Mouse (Mus musculus) spleen, adult 2 months (tissue): ENCODE results near the gene Vmn1r225. TPM values are rescaled to one million over a fixed set of nuclear protein-coding genes. Genes with fewer than 3 reads are reported as not detected.
"Not testable (repeated sequence)": the region's sequence is repeated elsewhere in the genome, so short reads cannot be mapped to it uniquely, and the experiment has no call there.

ENCODE experiments used
- DNase-seq, 2 experiments: peaks; one replicate each; pipeline versions ENCODE4 v3.0.0 to v3.0.0-alpha.2; 2012 to 2021; ENCODE audit warnings: low spot score in 2 of 2, low read depth in 1 of 2
- H3K27ac ChIP-seq: fragments of 200-500 bp; 2 replicates; pipeline ENCODE4 v1.5.1; 2012; ENCODE audit warnings: low read length, inconsistent platforms; ENCODE audit not compliant: insufficient read depth
- H3K27me3 ChIP-seq: fragments of 200-500 bp; 2 replicates; pipeline ENCODE4 v1.6.1; 2012; ENCODE audit warnings: mild to moderate bottlenecking, moderate library complexity, low read length, inconsistent platforms; ENCODE audit not compliant: control insufficient read depth, insufficient read depth
- H3K36me3 ChIP-seq: fragments of 200-500 bp; 2 replicates; pipeline ENCODE4 v1.6.1; 2012; ENCODE audit warnings: mild to moderate bottlenecking, low read length, inconsistent platforms; ENCODE audit not compliant: control insufficient read depth, insufficient read depth
- H3K4me1 ChIP-seq: fragments of 200-500 bp; 2 replicates; pipeline ENCODE4 v1.6.1; 2011; ENCODE audit warnings: inconsistent platforms; ENCODE audit not compliant: control insufficient read depth, insufficient read depth, insufficient read length
- H3K4me3 ChIP-seq: fragments of 200-500 bp; 2 replicates; pipeline ENCODE4 v1.5.1; 2011; ENCODE audit warnings: mild to moderate bottlenecking, inconsistent platforms; ENCODE audit not compliant: insufficient read depth, insufficient read length; ENCODE audit errors: extremely low read depth
- CTCF ChIP-seq: fragments of 200-500 bp; IDR thresholded peaks from 2 replicates; pipeline ENCODE4 v1.5.1; 2011; ENCODE audit warnings: mild to moderate bottlenecking, inconsistent platforms; ENCODE audit not compliant: insufficient read depth, insufficient read length, insufficient replicate concordance; ENCODE audit errors: extremely low read depth
- POLR2A ChIP-seq: fragments of 200-500 bp; IDR thresholded peaks from 2 replicates; pipeline ENCODE4 v1.6.1; 2011; ENCODE audit warnings: low read depth, low read length, inconsistent platforms
- WGBS: fragments of 180-500 bp; shearing (Covaris S2); methylation state at CpG from one replicate; pipeline ENCODE4 v1.1.7; 2018; 5-methylcytosine and 5-hydroxymethylcytosine counted together
- polyA plus RNA-seq: library from polyadenylated mRNA; depleted of rRNA; stranded (reverse); fragments of >200 nt; gene quantifications from 2 replicates; pipeline ENCODE4 v1.2.3, GENCODE M21; 2012; rRNA removed

Vmn1r225 gene
- not detected in 2 replicates for polyA plus RNA-seq

DNA sequence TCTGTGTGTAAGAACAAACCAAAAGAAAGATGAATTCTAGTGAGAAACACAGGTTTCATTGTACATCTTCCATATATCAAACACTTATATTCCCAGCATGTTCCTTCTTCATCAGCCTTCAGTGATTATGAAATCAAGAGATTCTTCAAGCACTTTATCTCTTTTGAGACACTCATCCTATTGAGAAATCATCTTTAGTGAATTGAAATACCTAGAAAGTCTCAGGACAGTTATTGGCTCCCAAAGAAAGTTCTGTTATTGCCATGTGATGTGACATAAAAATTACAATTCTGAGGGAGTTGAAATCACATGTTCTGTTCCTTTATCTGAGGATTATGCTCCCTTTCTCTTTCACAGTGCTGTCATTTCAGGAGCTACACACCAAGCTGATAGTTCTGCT, at the start of gene Vmn1r225:
TSS of gene Vmn1r225 (plus strand) at position 301 of the 400 bp plus-strand sequence.
- no peak for TF ChIP-seq CTCF
- no peak for TF ChIP-seq POLR2A
- Histone ChIP-seq H3K4me3 (no peak within 1 kb of the TSS), H3K4me1 (no peaks in the 10 kb centered on the region), H3K27me3 (no peaks in the 10 kb centered on the region), H3K27ac (no peak within 1 kb of the TSS), H3K36me3 (no peaks in the 10 kb centered on the region)
- no peak for DNase-seq

DNA sequence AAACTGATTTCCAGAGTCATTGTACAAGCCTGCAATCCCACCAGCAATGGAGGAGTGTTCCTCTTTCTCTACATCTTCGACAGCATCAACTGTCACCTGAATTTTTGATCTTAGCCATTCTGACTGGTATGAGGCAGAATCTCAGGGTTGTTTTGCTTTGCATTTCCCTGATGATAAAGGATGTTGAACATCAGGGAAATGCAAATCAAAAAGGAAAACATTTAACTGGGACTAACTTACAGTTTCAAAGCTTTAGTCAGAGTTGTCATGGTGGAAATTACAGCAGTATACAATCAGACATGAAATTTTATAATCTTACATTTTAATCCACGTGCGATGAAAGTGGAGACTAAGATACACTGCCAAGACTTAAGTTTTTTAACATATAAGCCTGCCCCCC, 24.6 kb upstream of the Vmn1r225 start:
- WGBS = 68% methylated on average over 3 of the region's 3 CpGs
- DNase-seq = no peak
- H3K4me3 ChIP-seq = no peak overlapping the region

DNA sequence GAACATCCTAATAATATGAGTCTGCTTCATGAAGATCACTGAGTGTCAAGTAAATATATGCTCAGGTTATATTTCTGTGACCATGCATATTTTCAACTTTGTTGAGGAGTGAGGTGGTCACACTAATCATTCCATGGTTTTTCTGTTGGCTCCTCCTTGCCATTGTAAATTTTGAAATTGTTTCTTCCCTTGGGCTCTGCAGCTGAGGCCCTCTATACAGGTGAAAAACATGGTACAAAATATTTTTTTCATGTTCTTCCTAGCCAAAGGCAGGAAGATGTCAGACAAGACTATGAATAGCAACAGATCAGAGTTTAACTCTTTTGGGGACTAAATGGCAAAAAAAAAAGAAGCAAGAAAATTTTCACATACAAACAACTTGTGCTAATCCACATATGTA, 16.7 kb upstream of the Vmn1r225 start, which contains the start of gene Vmn2r108:
TSS of gene Vmn2r108 (minus strand) at position 101 of the 400 bp plus-strand sequence.
- Histone ChIP-seq H3K27ac (no peak within 1 kb of the TSS), H3K4me3 (no peak within 1 kb of the TSS), H3K27me3 (no peaks in the 10 kb centered on the region), H3K4me1 (no peaks in the 10 kb centered on the region), H3K36me3 (no peaks in the 10 kb centered on the region)
- TF ChIP-seq POLR2A (no peak), CTCF (no peak)
- DNase-seq = no peak

More for the DNA sequence above, 24.6 kb upstream of the Vmn1r225 start:
- TF ChIP-seq POLR2A (no peak), CTCF (no peak)
- Histone ChIP-seq H3K36me3 (no peaks in the 10 kb centered on the region), H3K27me3 (no peaks in the 10 kb centered on the region), H3K27ac (no peak overlapping the region), H3K4me1 (no peaks in the 10 kb centered on the region)

DNA sequence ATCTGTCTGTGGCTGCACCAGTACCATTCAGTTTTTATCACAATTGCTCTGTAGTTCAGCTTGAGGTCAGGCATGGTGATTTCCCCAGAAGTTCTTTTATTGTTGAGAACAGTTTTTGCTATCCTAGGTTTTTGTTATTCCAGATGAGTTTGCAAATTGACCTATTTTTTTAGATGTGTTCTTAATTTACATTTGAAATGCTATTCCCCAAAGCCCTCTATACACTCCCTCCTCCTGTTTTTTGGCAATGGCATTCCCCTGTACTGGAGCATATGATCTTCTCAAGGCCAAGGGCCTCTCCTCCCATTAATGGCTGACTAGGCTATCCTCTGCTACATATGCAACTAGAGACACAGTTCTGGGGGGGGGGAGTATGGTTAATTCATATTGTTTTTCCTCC, 10.3 kb downstream of the Vmn1r225 start:
- H3K4me3 ChIP-seq, H3K4me1 ChIP-seq, H3K36me3 ChIP-seq, H3K27me3 ChIP-seq, DNase-seq, H3K27ac ChIP-seq: not testable (repeated sequence)

Other genes with a start within 250 kb of the Vmn1r225 start
- gene Vmn2r106, start 212.6 kb upstream of the Vmn1r225 start, polyA plus RNA-seq = not detected in 2 replicates
- gene Vmn2r107, start 152.9 kb upstream of the Vmn1r225 start, polyA plus RNA-seq = not detected in 2 replicates
- not detected in 2 replicates for gene Vmn1r224, start 84.0 kb upstream of the Vmn1r225 start, polyA plus RNA-seq
- not detected in 2 replicates for gene Vmn2r108, start 16.8 kb upstream of the Vmn1r225 start, polyA plus RNA-seq
- not detected in 2 replicates for gene Vmn2r109, start 66.6 kb downstream of the Vmn1r225 start, polyA plus RNA-seq
- not detected in 2 replicates for gene Vmn2r110, start 98.3 kb downstream of the Vmn1r225 start, polyA plus RNA-seq
- not detected in 2 replicates for gene Fpr-rs3, start 126.7 kb downstream of the Vmn1r225 start, polyA plus RNA-seq
- gene Vmn1r226, start 184.7 kb downstream of the Vmn1r225 start, polyA plus RNA-seq = not detected in 2 replicates
- not detected in 2 replicates for gene Vmn1r227, start 231.7 kb downstream of the Vmn1r225 start, polyA plus RNA-seq